8 mouse cellular contexts compared by ENCODE assay signal in genomic region chr12:105008752-105009178, GRCm38 (mm10). TPM values are rescaled to one million over a fixed set of nuclear protein-coding genes. Genes with fewer than 3 reads are reported as not detected.
A peak's percentile ranks its signal among the peaks of the same experiment; 100 is the strongest.
DNase-seq lines count a peak whose midpoint lies in the region; ATAC-seq lines count a peak whose summit lies in the region.

No protein-coding gene starts in this region.

- under 1% methylated on average over 13 of the region's 13 CpGs for WGBS in embryonic facial prominence, embryonic 10.5 days
- WGBS in heart, embryonic 15.5 days = under 1% methylated on average over 13 of the region's 13 CpGs
- WGBS in stomach, embryonic 14.5 days = 1% methylated on average over 13 of the region's 13 CpGs

- peak overlapping the region; percentile 82 for H3K4me3 ChIP-seq in embryonic facial prominence, embryonic 10.5 days
- peak overlapping the region; percentile 79 for H3K4me3 ChIP-seq in heart, embryonic 15.5 days
- H3K4me3 ChIP-seq in megakaryocyte, embryonic 14.5 days (replicated peaks) = peak overlapping the region; percentile 98
- peak overlapping the region; percentile 60 for H3K4me3 ChIP-seq in stomach, embryonic 14.5 days (ENCODE audit: low read depth, low read length)

- no peak overlapping the region for H3K27ac ChIP-seq in embryonic facial prominence, embryonic 10.5 days (replicated peaks)
- peak overlapping the region; percentile 66 for H3K27ac ChIP-seq in heart, embryonic 15.5 days
- H3K27ac ChIP-seq in stomach, embryonic 14.5 days (ENCODE audit: low read length) = no peak overlapping the region

- peak; percentile 49 for DNase-seq in embryo, embryonic 10 days (ENCODE audit: low spot score)
- DNase-seq in embryo, embryonic 9.5 days (ENCODE audit: extremely low spot score) = no peak
- DNase-seq in embryonic facial prominence, embryonic 10.5 days (ENCODE audit: low spot score) = peak; percentile 54
- DNase-seq in kidney, postnatal 14 days = peak; percentile 88
- no peak for DNase-seq in left cerebral cortex, postnatal 25 days (ENCODE audit: low spot score in 2 of 2)

- peak overlapping the region; percentile 85 for H3K4me2 ChIP-seq in heart, embryonic 15.5 days
- H3K4me2 ChIP-seq in stomach, embryonic 14.5 days (replicated peaks; ENCODE audit: low read depth, low read length) = peak overlapping the region; percentile 66

- H3K9ac ChIP-seq in heart, embryonic 15.5 days = peak overlapping the region; percentile 68
- no peak overlapping the region for H3K9ac ChIP-seq in stomach, embryonic 14.5 days (replicated peaks; ENCODE audit: low read depth, low read length)

- H3K4me1 ChIP-seq in embryonic facial prominence, embryonic 10.5 days = peaks cover 32% of the 10 kb centered on the region
- H3K4me1 ChIP-seq in heart, embryonic 15.5 days (replicated peaks) = peaks cover 30% of the 10 kb centered on the region
- peaks cover 92% of the 10 kb centered on the region for H3K4me1 ChIP-seq in megakaryocyte, embryonic 14.5 days
- peaks cover 10% of the 10 kb centered on the region for H3K4me1 ChIP-seq in stomach, embryonic 14.5 days (ENCODE audit: control insufficient read depth, insufficient read depth, low read length)

- intact Hi-C loops in left cerebral cortex, postnatal 25 days (cut with DNase I) = loop anchor here (5.0 kb wide), 1 partner anchor 46 kb away; no protein-coding TSS in a partner anchor

- no peaks in the 10 kb centered on the region for H3K9me3 ChIP-seq in embryonic facial prominence, embryonic 10.5 days
- H3K9me3 ChIP-seq in heart, embryonic 15.5 days (replicated peaks) = no peaks in the 10 kb centered on the region
- no peaks in the 10 kb centered on the region for H3K9me3 ChIP-seq in megakaryocyte, embryonic 14.5 days
- H3K9me3 ChIP-seq in stomach, embryonic 14.5 days (ENCODE audit: control insufficient read depth, low read depth, low read length) = no peaks in the 10 kb centered on the region

- ATAC-seq in heart, embryonic 15.5 days (replicated peaks; ENCODE audit: insufficient number of reproducible peaks, insufficient read depth, low FRiP score, low read depth) = peak; percentile 59
- ATAC-seq in stomach, embryonic 14.5 days (ENCODE audit: insufficient number of reproducible peaks, insufficient read depth, low FRiP score, low read depth) = no peak; the same call in 1 of the 2 replicates

- H3K36me3 ChIP-seq in embryonic facial prominence, embryonic 10.5 days (replicated peaks) = no peaks in the 10 kb centered on the region
- no peaks in the 10 kb centered on the region for H3K36me3 ChIP-seq in heart, embryonic 15.5 days
- peaks cover 27% of the 10 kb centered on the region for H3K36me3 ChIP-seq in megakaryocyte, embryonic 14.5 days (replicated peaks; ENCODE audit: low read length)
- no peaks in the 10 kb centered on the region for H3K36me3 ChIP-seq in stomach, embryonic 14.5 days (ENCODE audit: control insufficient read depth, insufficient read depth, low read length)

- peaks cover 73% of the 10 kb centered on the region for H3K27me3 ChIP-seq in embryonic facial prominence, embryonic 10.5 days (replicated peaks; ENCODE audit: low read depth, poor library complexity, severe bottlenecking)
- H3K27me3 ChIP-seq in heart, embryonic 15.5 days = peaks cover 30% of the 10 kb centered on the region
- no peaks in the 10 kb centered on the region for H3K27me3 ChIP-seq in megakaryocyte, embryonic 14.5 days (replicated peaks)
- H3K27me3 ChIP-seq in stomach, embryonic 14.5 days (ENCODE audit: control insufficient read depth, insufficient read depth, low read length) = peaks cover 5% of the 10 kb centered on the region; the same call in 1 of the 2 replicates

RNA-seq across cellular contexts. Expression of gene Syne3, which starts 0.8 kb away (rescaled TPM):
- polyA plus RNA-seq in embryonic facial prominence, embryonic 10.5 days (2016; fragmentation: Nextera tagmentation; extraction: Ambion mirVana) = 0.24 and 0.26 TPM in 2 replicates
- polyA plus RNA-seq in heart, embryonic 15.5 days (2015; fragmentation: Nextera tagmentation; extraction: Ambion mirVana) = 1.6 and 2.0 TPM in 2 replicates
- polyA plus RNA-seq in megakaryocyte, embryonic 14.5 days (2012; ENCODE audit: insufficient read depth, low replicate concordance) = 4.2 and 6.8 TPM in 2 replicates
- polyA plus RNA-seq in stomach, embryonic 14.5 days (2014; fragmentation: Nextera tagmentation; extraction: Ambion mirVana) = 0.22 and 0.59 TPM in 2 replicates
- total RNA-seq in left cerebral cortex, postnatal 25 days (2021) = 1 to 10 TPM in 1 of 2 experiments, under 1 TPM in 1; 0.98 to 1.3 TPM

RNA-seq across cellular contexts. Expression of gene Glrx5, which starts 23.7 kb away (rescaled TPM):
- polyA plus RNA-seq in embryonic facial prominence, embryonic 10.5 days (2016; fragmentation: Nextera tagmentation; extraction: Ambion mirVana) = 218 and 234 TPM in 2 replicates
- polyA plus RNA-seq in heart, embryonic 15.5 days (2015; fragmentation: Nextera tagmentation; extraction: Ambion mirVana) = 155 and 163 TPM in 2 replicates
- 46.1 and 131 TPM in 2 replicates for polyA plus RNA-seq in megakaryocyte, embryonic 14.5 days (2012; ENCODE audit: insufficient read depth, low replicate concordance)
- 144 and 160 TPM in 2 replicates for polyA plus RNA-seq in stomach, embryonic 14.5 days (2014; fragmentation: Nextera tagmentation; extraction: Ambion mirVana)
- 10 to 100 TPM; 50.8 to 53.6 TPM for total RNA-seq in left cerebral cortex, postnatal 25 days (2021)

Comparison
In these comparisons a context has a peak if more than half of its experiments do, and no peak if none do; other contexts are left out.
1. DNase-seq: peak in embryo, embryonic 10 days (single experiment), embryonic facial prominence, embryonic 10.5 days (single experiment) and kidney, postnatal 14 days (single experiment); none in embryo, embryonic 9.5 days (single experiment) and left cerebral cortex, postnatal 25 days (0 of 2).
2. Peak in every context shown above with its lines, with median percentiles within 50 percentile points of each other: H3K4me3 ChIP-seq.